Mouse (Mus musculus) heart, postnatal 10 days (tissue): Measurements from ENCODE around the gene Ankib1. TPM values are rescaled to one million over a fixed set of nuclear protein-coding genes. Genes with fewer than 3 reads are reported as not detected.
"Not testable (repeated sequence)": the region's sequence is repeated elsewhere in the genome, so short reads cannot be mapped to it uniquely, and the experiment has no call there.

Experiments used
- DNase-seq, 2 experiments: peaks; one replicate each; pipeline ENCODE4 v3.0.0; 2021
- intact Hi-C: fragments of 180-260 bp; cut with DNase I; formaldehyde crosslinking; loops from one replicate; pipeline ENCODE4 v1.15.1; 2025
- total RNA-seq, 2 experiments: library from RNA; stranded (reverse); gene quantifications; 2 replicates each; pipeline ENCODE4 v1.2.3; 2021

Ankib1 gene
- total RNA-seq, 2 experiments from 2014 or later: 28.7 to 29.8 TPM

GRCm38 (mm10) chr5:3732846-3733245, 69.9 kb downstream of the Ankib1 start:
- intact Hi-C loops: loop anchor here (5.0 kb wide), 1 partner anchor 69 kb away; the partner anchor contains the start of genes Ankib1 and Krit1
- peak in 1 of 2 experiments; percentile 11 for DNase-seq

- DNase-seq: no peak
- intact Hi-C loops: no loop called here
Observed at GRCm38 (mm10) chr5:3728820-3729219, 73.9 kb downstream of the Ankib1 start.

- intact Hi-C loops: no loop called here
- DNase-seq: no peak
Observed at GRCm38 (mm10) chr5:3725491-3725890, 77.2 kb downstream of the Ankib1 start.

- no peak for DNase-seq
- intact Hi-C loops: no loop called here
Observed at GRCm38 (mm10) chr5:3723415-3723814, 79.3 kb downstream of the Ankib1 start.

GRCm38 (mm10) chr5:3722873-3723272, 79.9 kb downstream of the Ankib1 start:
- DNase-seq: no peak
- intact Hi-C loops: no loop called here

- DNase-seq: no peak
- intact Hi-C loops: no loop called here
Observed at GRCm38 (mm10) chr5:3719371-3719770, 83.4 kb downstream of the Ankib1 start.

- intact Hi-C loops: no loop called here
Observed at GRCm38 (mm10) chr5:3715800-3716199, 86.9 kb downstream of the Ankib1 start.

GRCm38 (mm10) chr5:3702180-3702579, 100.5 kb downstream of the Ankib1 start:
- intact Hi-C loops: no loop called here
- no peak for DNase-seq

More at GRCm38 (mm10) chr5:3715800-3716199, 86.9 kb downstream of the Ankib1 start:
- no peak for DNase-seq

- DNase-seq: no peak
- intact Hi-C loops: no loop called here
Observed at GRCm38 (mm10) chr5:3700025-3700424, 102.7 kb downstream of the Ankib1 start.

GRCm38 (mm10) chr5:3696031-3696430, 106.7 kb downstream of the Ankib1 start:
- no peak for DNase-seq
- intact Hi-C loops: no loop called here

GRCm38 (mm10) chr5:3695191-3695590, 107.5 kb downstream of the Ankib1 start:
- intact Hi-C loops: no loop called here

GRCm38 (mm10) chr5:3692956-3693355, 109.8 kb downstream of the Ankib1 start:
- no peak for DNase-seq
- intact Hi-C loops: no loop called here

More at GRCm38 (mm10) chr5:3695191-3695590, 107.5 kb downstream of the Ankib1 start:
- DNase-seq: no peak

- DNase-seq: no peak
- intact Hi-C loops: no loop called here
Observed at GRCm38 (mm10) chr5:3691283-3691682, 111.4 kb downstream of the Ankib1 start.

- DNase-seq: no peak
- intact Hi-C loops: no loop called here
Observed at GRCm38 (mm10) chr5:3688298-3688697, 114.4 kb downstream of the Ankib1 start.

- intact Hi-C loops: no loop called here
- no peak for DNase-seq
Observed at GRCm38 (mm10) chr5:3669938-3670554, 132.7 kb downstream of the Ankib1 start.

GRCm38 (mm10) chr5:3666585-3666984, 136.1 kb downstream of the Ankib1 start:
- no peak for DNase-seq
- intact Hi-C loops: no loop called here

GRCm38 (mm10) chr5:3665225-3665624, 137.5 kb downstream of the Ankib1 start:
- intact Hi-C loops: no loop called here
- no peak for DNase-seq

- intact Hi-C loops: no loop called here
- no peak for DNase-seq
Observed at GRCm38 (mm10) chr5:3657085-3657484, 145.6 kb downstream of the Ankib1 start, which contains the start of gene Gatad1. Gene Gatad1 (minus strand): TSS chr5:3657185.

- no peak for DNase-seq
- intact Hi-C loops: no loop called here
Observed at GRCm38 (mm10) chr5:3653801-3654200, 148.9 kb downstream of the Ankib1 start.

GRCm38 (mm10) chr5:3652903-3653575, 149.7 kb downstream of the Ankib1 start:
- DNase-seq, intact Hi-C loops: not testable (repeated sequence)

GRCm38 (mm10) chr5:3651621-3652020, 151.1 kb downstream of the Ankib1 start:
- no peak for DNase-seq
- intact Hi-C loops: no loop called here

- intact Hi-C loops: no loop called here
- DNase-seq: no peak
Observed at GRCm38 (mm10) chr5:3650881-3651280, 151.8 kb downstream of the Ankib1 start, which contains the start of gene Tmbim7. Gene Tmbim7 (plus strand): TSS chr5:3651181.
